Mouse (Mus musculus): ENCODE results near the gene Olfr457.

GRCm38 (mm10) chr6:42426337-42426736 is 49.8 kb downstream of the Olfr457 start:
- TF ChIP-seq POLR2A (IDR thresholded peaks at IDR 0.05; ENCODE audit: insufficient read depth, low read depth, low read length) (no peak), CTCF (IDR thresholded peaks at IDR 0.05; ENCODE audit: insufficient read depth, low read depth, low read length) (no peak)

Data from olfactory bulb, adult 2 months (tissue).